Mouse (Mus musculus): Measurements from ENCODE around the gene Luc7l3. TPM values are rescaled to one million over a fixed set of nuclear protein-coding genes. Genes with fewer than 3 reads are reported as not detected.
A peak's percentile ranks its signal among the peaks of the same experiment; 100 is the strongest.
"Not testable (repeated sequence)": the region's sequence is repeated elsewhere in the genome, so short reads cannot be mapped to it uniquely, and the experiment has no call there.

The Luc7l3 gene
- polyA plus RNA-seq, 1 experiment from 2014 or later = 79.4 TPM

DNA sequence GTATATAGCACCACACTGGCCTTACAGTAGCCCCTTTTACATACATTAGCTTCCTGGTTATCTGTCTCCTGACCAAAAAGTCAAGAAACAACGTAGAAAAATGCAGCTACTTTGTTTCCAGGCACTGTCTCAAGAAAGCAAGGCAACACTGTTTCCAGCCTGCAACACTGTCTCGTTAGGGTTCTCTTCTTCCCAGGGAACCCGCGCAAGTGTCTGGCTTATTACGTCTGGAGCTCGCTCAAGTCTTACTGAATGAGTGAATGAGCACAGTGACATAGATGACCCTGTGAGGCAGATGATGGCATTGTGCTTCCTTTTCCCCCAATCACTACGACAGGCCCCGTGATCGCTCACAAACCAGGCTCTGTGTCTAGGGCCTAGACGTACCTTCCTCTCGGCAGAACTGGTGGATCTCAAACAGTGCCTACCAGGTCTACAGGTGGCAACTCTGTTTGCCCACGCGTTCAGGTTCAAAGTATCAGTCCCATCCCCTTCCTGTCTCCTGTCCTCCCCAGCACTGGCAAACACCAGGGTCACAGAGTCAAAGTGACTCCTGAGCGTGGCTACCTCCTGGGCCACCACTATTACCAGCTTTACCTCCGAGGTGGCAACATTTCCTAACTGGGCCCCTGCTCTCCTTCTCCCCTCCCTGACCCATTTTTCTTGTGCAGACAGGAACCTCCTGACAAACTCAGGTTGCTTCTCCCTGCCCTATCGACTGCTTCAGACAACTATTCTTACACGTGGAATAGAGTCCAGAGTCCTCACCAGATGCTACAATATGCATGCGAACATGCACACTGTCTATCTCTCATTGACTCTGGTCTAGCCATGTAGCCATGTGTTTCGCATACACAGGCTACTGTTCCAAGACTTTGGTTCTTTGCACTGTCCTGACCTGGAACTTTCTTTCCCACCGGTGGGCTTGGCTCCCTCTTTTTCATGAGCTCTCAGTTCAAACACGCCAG lies 48.5 kb downstream of the Luc7l3 start:
- H3K4me2 ChIP-seq (replicated peaks; ENCODE audit: low read depth, low read length) = no peak overlapping the region
- no peaks in the 10 kb centered on the region for H3K27me3 ChIP-seq (replicated peaks; ENCODE audit: insufficient read depth, low read length)
- H3K36me3 ChIP-seq (ENCODE audit: insufficient read depth, low read length) = no peaks in the 10 kb centered on the region
- no peak overlapping the region for H3K27ac ChIP-seq (ENCODE audit: low read length)
- TF ChIP-seq CTCF (IDR thresholded peaks at IDR 0.05) = no peak
- TF ChIP-seq EP300 (IDR thresholded peaks at IDR 0.05) = no peak
- H3K9ac ChIP-seq (replicated peaks; ENCODE audit: low read depth) = no peak overlapping the region
- H3K9me3 ChIP-seq (ENCODE audit: low read length) = no peaks in the 10 kb centered on the region
- H3K4me1 ChIP-seq (ENCODE audit: insufficient read depth, low read depth, low read length) = no peaks in the 10 kb centered on the region
- no peak overlapping the region for H3K4me3 ChIP-seq (ENCODE audit: low read depth, low read length)
- 84% methylated on average over 21 of the region's 21 CpGs for WGBS
- no peak for ATAC-seq
- no peak for DNase-seq (ENCODE audit: low spot score)

GRCm38 (mm10) chr11:94271015-94271414 lies 50.8 kb downstream of the Luc7l3 start:
- no peak overlapping the region for H3K9ac ChIP-seq (replicated peaks; ENCODE audit: low read depth)
- no peaks in the 10 kb centered on the region for H3K9me3 ChIP-seq (ENCODE audit: low read length)
- H3K4me2 ChIP-seq (replicated peaks; ENCODE audit: low read depth, low read length) = no peak overlapping the region
- H3K27me3 ChIP-seq (replicated peaks; ENCODE audit: insufficient read depth, low read length) = no peaks in the 10 kb centered on the region
- no peak overlapping the region for H3K4me3 ChIP-seq (ENCODE audit: low read depth, low read length)
- WGBS = 89% methylated on average over 2 of the region's 2 CpGs
- DNase-seq (ENCODE audit: low spot score) = no peak
- no peak for ATAC-seq
- TF ChIP-seq EP300 (IDR thresholded peaks at IDR 0.05) (no peak), CTCF (IDR thresholded peaks at IDR 0.05) (no peak)
- no peak overlapping the region for H3K27ac ChIP-seq (ENCODE audit: low read length)
- no peaks in the 10 kb centered on the region for H3K36me3 ChIP-seq (ENCODE audit: insufficient read depth, low read length)
- no peaks in the 10 kb centered on the region for H3K4me1 ChIP-seq (ENCODE audit: insufficient read depth, low read depth, low read length)

GRCm38 (mm10) chr11:94269906-94270305 lies 51.9 kb downstream of the Luc7l3 start:
- no peak for ATAC-seq
- H3K4me3 ChIP-seq (ENCODE audit: low read depth, low read length) = no peak overlapping the region
- no peak for DNase-seq (ENCODE audit: low spot score)
- H3K9ac ChIP-seq (replicated peaks; ENCODE audit: low read depth) = no peak overlapping the region
- H3K27ac ChIP-seq (ENCODE audit: low read length) = no peak overlapping the region
- H3K9me3 ChIP-seq (ENCODE audit: low read length) = no peaks in the 10 kb centered on the region
- H3K4me1 ChIP-seq (ENCODE audit: insufficient read depth, low read depth, low read length) = no peaks in the 10 kb centered on the region
- no peaks in the 10 kb centered on the region for H3K27me3 ChIP-seq (replicated peaks; ENCODE audit: insufficient read depth, low read length)
- TF ChIP-seq EP300 (IDR thresholded peaks at IDR 0.05) (no peak), CTCF (IDR thresholded peaks at IDR 0.05) (no peak)
- 86% methylated on average over 7 of the region's 7 CpGs for WGBS
- H3K4me2 ChIP-seq (replicated peaks; ENCODE audit: low read depth, low read length) = no peak overlapping the region
- no peaks in the 10 kb centered on the region for H3K36me3 ChIP-seq (ENCODE audit: insufficient read depth, low read length)

GRCm38 (mm10) chr11:94268761-94269160 lies 53.0 kb downstream of the Luc7l3 start:
- Histone ChIP-seq H3K9me3 (ENCODE audit: low read length) (no peaks in the 10 kb centered on the region), H3K36me3 (ENCODE audit: insufficient read depth, low read length) (no peaks in the 10 kb centered on the region), H3K9ac (replicated peaks; ENCODE audit: low read depth) (no peak overlapping the region), H3K4me2 (replicated peaks; ENCODE audit: low read depth, low read length) (no peak overlapping the region), H3K4me3 (ENCODE audit: low read depth, low read length) (no peak overlapping the region), H3K27ac (ENCODE audit: low read length) (no peak overlapping the region), H3K4me1 (ENCODE audit: insufficient read depth, low read depth, low read length) (no peaks in the 10 kb centered on the region), H3K27me3 (replicated peaks; ENCODE audit: insufficient read depth, low read length) (no peaks in the 10 kb centered on the region)
- TF ChIP-seq CTCF (IDR thresholded peaks at IDR 0.05) (no peak), EP300 (IDR thresholded peaks at IDR 0.05) (no peak)
- DNase-seq (ENCODE audit: low spot score) (no peak), ATAC-seq (no peak)

GRCm38 (mm10) chr11:94266155-94266554 lies 55.6 kb downstream of the Luc7l3 start:
- H3K9ac ChIP-seq (replicated peaks; ENCODE audit: low read depth); H3K9me3 ChIP-seq (ENCODE audit: low read length); H3K27ac ChIP-seq (ENCODE audit: low read length); ATAC-seq; H3K27me3 ChIP-seq (replicated peaks; ENCODE audit: insufficient read depth, low read length); H3K36me3 ChIP-seq (ENCODE audit: insufficient read depth, low read length); H3K4me1 ChIP-seq (ENCODE audit: insufficient read depth, low read depth, low read length); H3K4me2 ChIP-seq (replicated peaks; ENCODE audit: low read depth, low read length); DNase-seq (ENCODE audit: low spot score); H3K4me3 ChIP-seq (ENCODE audit: low read depth, low read length): not testable (repeated sequence)
- WGBS = 38% methylated on average over 3 of the region's 3 CpGs

GRCm38 (mm10) chr11:94265134-94265785 lies 56.5 kb downstream of the Luc7l3 start:
- TF ChIP-seq CTCF (IDR thresholded peaks at IDR 0.05) = peak; percentile 62
- TF ChIP-seq EP300 (IDR thresholded peaks at IDR 0.05) = no peak
- H3K27ac ChIP-seq (ENCODE audit: low read length) = peak overlapping the region; percentile 73
- peak; percentile 91 for ATAC-seq
- no peaks in the 10 kb centered on the region for H3K36me3 ChIP-seq (ENCODE audit: insufficient read depth, low read length)
- DNase-seq (ENCODE audit: low spot score) = peak; percentile 90
- peak overlapping the region; percentile 35 for H3K4me3 ChIP-seq (ENCODE audit: low read depth, low read length)
- WGBS = 2% methylated on average over 17 of the region's 18 CpGs
- H3K4me2 ChIP-seq (replicated peaks; ENCODE audit: low read depth, low read length) = peak overlapping the region; percentile 60
- no peaks in the 10 kb centered on the region for H3K27me3 ChIP-seq (replicated peaks; ENCODE audit: insufficient read depth, low read length)
- no peaks in the 10 kb centered on the region for H3K4me1 ChIP-seq (ENCODE audit: insufficient read depth, low read depth, low read length)
- no peak overlapping the region for H3K9ac ChIP-seq (replicated peaks; ENCODE audit: low read depth)
- no peaks in the 10 kb centered on the region for H3K9me3 ChIP-seq (ENCODE audit: low read length)
